In genomic region chr2:73469552-73469951, GRCm38 (mm10) we compare ENCODE assay signal across 15 mouse cellular contexts. TPM values are rescaled to one million over a fixed set of nuclear protein-coding genes. Genes with fewer than 3 reads are reported as not detected.
DNase-seq lines count a peak whose midpoint lies in the region; ATAC-seq and TF ChIP-seq lines count a peak whose summit lies in the region.
"Had no signal": no experiment of that assay in that cellular context is flagged by ENCODE, and none has a peak within 500 bp of the region (broad histone marks: within the 10 kb centered on the region; RNA-seq: fewer than 3 reads in every experiment).

No protein-coding gene starts in this region.

- no peak overlapping the region for H3K4me2 ChIP-seq in liver, embryonic 11.5 days
- H3K4me2 ChIP-seq in heart, postnatal 0 days (ENCODE audit: low read depth, low read length) = no peak overlapping the region
- H3K4me2 ChIP-seq: limb, embryonic 15.5 days; midbrain, embryonic 11.5 days had no signal

- peaks cover 11% of the 10 kb centered on the region for H3K4me1 ChIP-seq in liver, embryonic 11.5 days (replicated peaks; ENCODE audit: control insufficient read depth, insufficient read depth, low read length)
- no peaks in the 10 kb centered on the region; the same call in 1 of the 2 replicates for H3K4me1 ChIP-seq in heart, postnatal 0 days (ENCODE audit: control insufficient read depth, insufficient read depth)

- no peak for TF ChIP-seq CTCF in gastrocnemius, adult 2 months (IDR thresholded peaks at IDR 0.05)
- no peak for TF ChIP-seq CTCF in heart, postnatal 0 days (IDR thresholded peaks at IDR 0.05; ENCODE audit: low read depth)

- intact Hi-C loops in gastrocnemius, adult 2 months (cut with DNase I) = no loop called here
- intact Hi-C loops in gastrocnemius, postnatal 14 days (cut with DNase I; ENCODE audit: low total_unique reads) = no loop called here
- intact Hi-C loops in left cerebral cortex, postnatal 25 days (cut with DNase I) = no loop called here

- DNase-seq in gastrocnemius, adult 2 months = no peak
- DNase-seq in gastrocnemius, postnatal 14 days = no peak
- no peak for DNase-seq in liver, embryonic 11.5 days (ENCODE audit: low spot score)
- no peak for DNase-seq in liver
- no peak for DNase-seq in heart, postnatal 0 days (ENCODE audit: low spot score)
- peak; percentile 74 for DNase-seq in skeletal muscle tissue, adult 2 months (ENCODE audit: low read depth, low spot score)
- DNase-seq in natural killer cell, adult 2 months (ENCODE audit: low spot score in 2 of 2) = no peak
- no peak for DNase-seq in left cerebral cortex, postnatal 25 days (ENCODE audit: low spot score in 2 of 2)
- DNase-seq: B cell, adult 2 months; cerebellum, adult 11 months; layer of hippocampus, postnatal 36 days; lung, postnatal 10 days; right cerebral cortex, postnatal 25 days had no signal

- peak overlapping the region; percentile 87 for H3K27ac ChIP-seq in gastrocnemius, adult 2 months
- H3K27ac ChIP-seq in liver, embryonic 11.5 days (ENCODE audit: low read depth, low read length) = 0 out of 2 replicates have a peak overlapping the region, but pooled peaks have one; percentile 50
- peak overlapping the region; percentile 36; the same call in 1 of the 2 replicates for H3K27ac ChIP-seq in heart, postnatal 0 days (ENCODE audit: low read depth)
- H3K27ac ChIP-seq: limb, embryonic 15.5 days had no signal

- peak overlapping the region; percentile 40 for H3K4me3 ChIP-seq in gastrocnemius, adult 2 months
- no peak overlapping the region for H3K4me3 ChIP-seq in liver, embryonic 11.5 days (ENCODE audit: low read depth, low read length)
- no peak overlapping the region for H3K4me3 ChIP-seq in heart, postnatal 0 days (ENCODE audit: low read depth, low read length)
- H3K4me3 ChIP-seq: limb, embryonic 15.5 days had no signal

- no peaks in the 10 kb centered on the region for H3K9me3 ChIP-seq in liver, embryonic 11.5 days (ENCODE audit: control insufficient read depth, low read length)
- H3K9me3 ChIP-seq in heart, postnatal 0 days (replicated peaks; ENCODE audit: control insufficient read depth, low read length) = no peaks in the 10 kb centered on the region
- H3K9me3 ChIP-seq: limb, embryonic 15.5 days had no signal

- WGBS in liver, embryonic 11.5 days = 81% methylated on average over 6 of the region's 6 CpGs
- WGBS in heart, postnatal 0 days = 69% methylated on average over 6 of the region's 6 CpGs

- TF ChIP-seq EP300 in heart, postnatal 0 days (IDR thresholded peaks at IDR 0.05; ENCODE audit: low read depth) = no peak

- no peak for ATAC-seq in liver, embryonic 11.5 days (replicated peaks; ENCODE audit: low FRiP score)
- no peak for ATAC-seq in heart, postnatal 0 days (ENCODE audit: insufficient read depth, low read depth)

- H3K9ac ChIP-seq in liver, embryonic 11.5 days (ENCODE audit: low read depth, low read length) = no peak overlapping the region; the same call in 1 of the 2 replicates
- H3K9ac ChIP-seq in heart, postnatal 0 days (replicated peaks; ENCODE audit: low read depth, low read length) = no peak overlapping the region
- H3K9ac ChIP-seq: limb, embryonic 15.5 days had no signal

- H3K36me3 ChIP-seq in liver, embryonic 11.5 days (ENCODE audit: control insufficient read depth, insufficient read depth, low read length) = no peaks in the 10 kb centered on the region
- no peaks in the 10 kb centered on the region for H3K36me3 ChIP-seq in heart, postnatal 0 days (replicated peaks; ENCODE audit: control insufficient read depth, insufficient read depth, low read length)
- H3K36me3 ChIP-seq: limb, embryonic 15.5 days had no signal

- no peaks in the 10 kb centered on the region for H3K27me3 ChIP-seq in liver, embryonic 11.5 days (replicated peaks; ENCODE audit: control insufficient read depth, insufficient read depth, low read length)
- no peaks in the 10 kb centered on the region for H3K27me3 ChIP-seq in heart, postnatal 0 days (ENCODE audit: control insufficient read depth, insufficient read depth, low read length)
- H3K27me3 ChIP-seq: limb, embryonic 15.5 days had no signal

RNA-seq across cellular contexts. Expression of gene Wipf1, which starts 60.0 kb away (rescaled TPM):
- 10 to 100 TPM in 1 of 2 experiments, 1 to 10 TPM in 1; 7.0 to 11.7 TPM for total RNA-seq in gastrocnemius, adult 2 months (2021)
- 10 to 100 TPM; 17.4 to 19.8 TPM for total RNA-seq in gastrocnemius, postnatal 14 days (2021)
- 12.0 and 12.7 TPM in 2 replicates for polyA plus RNA-seq in liver, embryonic 11.5 days (2014; fragmentation: Nextera tagmentation; extraction: Ambion mirVana)
- 1.7 and 20.3 TPM in 2 replicates for total RNA-seq in heart, postnatal 0 days (2014; rRNA removed; ENCODE audit: low replicate concordance)
- 2.9 and 3.1 TPM in 2 replicates for polyA plus RNA-seq in heart, postnatal 0 days (2015; fragmentation: Nextera tagmentation; extraction: Ambion mirVana)
- total RNA-seq in left cerebral cortex, postnatal 25 days (2021) = 1 to 10 TPM; 7.0 to 8.4 TPM

Comparison
In these comparisons a context has a peak if more than half of its experiments do, and no peak if none do; other contexts are left out.
1. H3K27ac ChIP-seq: peak in every context shown above with its lines; median percentile 87 in gastrocnemius, adult 2 months; 50 in liver, embryonic 11.5 days; 36 in heart, postnatal 0 days.